Mouse (Mus musculus): ENCODE results near the gene Ubxn4.

DNA sequence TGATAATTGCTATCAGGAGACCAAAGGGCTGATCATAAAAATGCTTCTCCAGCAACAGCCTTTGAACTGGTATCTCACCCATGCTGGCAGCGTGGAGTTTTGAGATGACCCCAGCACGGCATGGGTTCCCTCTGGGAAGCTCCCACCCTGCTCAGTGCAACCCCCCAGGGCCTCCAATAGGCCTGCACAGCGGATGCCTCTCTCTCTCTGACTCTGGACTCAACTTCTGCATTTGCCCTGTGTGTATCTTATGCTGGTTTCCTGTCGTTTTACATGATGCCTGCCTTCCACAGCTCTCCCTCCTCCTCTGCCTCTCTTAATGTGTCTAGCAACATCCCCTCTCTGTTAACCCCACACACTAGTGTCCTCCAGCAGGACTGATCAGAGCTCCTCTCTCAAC is 70.9 kb downstream of the Ubxn4 start:
- TF ChIP-seq CTCF (IDR thresholded peaks at IDR 0.05; ENCODE audit: low read depth) (no peak), EP300 (IDR thresholded peaks at IDR 0.05; ENCODE audit: low read depth) (no peak)

All from heart, postnatal 0 days (tissue).